Mouse (Mus musculus) kidney, adult 2 months (tissue): ENCODE measurements around the gene Rep15. TPM values are rescaled to one million over a fixed set of nuclear protein-coding genes. Genes with fewer than 3 reads are reported as not detected.

Source experiments
- DNase-seq: peaks from one replicate; pipeline ENCODE4 v3.0.0; 2021
- H3K27ac ChIP-seq: fragments of 200-500 bp; 2 replicates; pipeline ENCODE4 v1.5.1; 2012; ENCODE audit warnings: low read depth, low read length, control low read depth, inconsistent platforms; ENCODE audit not compliant: insufficient read depth
- H3K27me3 ChIP-seq: fragments of 200-500 bp; replicated peaks from 2 replicates; pipeline ENCODE4 v1.6.1; 2012; ENCODE audit warnings: mild to moderate bottlenecking, moderate library complexity, low read length, inconsistent platforms; ENCODE audit not compliant: control insufficient read depth, insufficient read depth
- H3K36me3 ChIP-seq: fragments of 200-500 bp; 2 replicates; pipeline ENCODE4 v1.6.1; 2012; ENCODE audit warnings: mild to moderate bottlenecking, moderate library complexity, low read length, inconsistent platforms; ENCODE audit not compliant: control insufficient read depth, insufficient read depth
- H3K4me1 ChIP-seq: fragments of 200-500 bp; 2 replicates; pipeline ENCODE4 v1.6.1; 2011; ENCODE audit warnings: low read length; ENCODE audit not compliant: control insufficient read depth, insufficient read depth
- H3K4me3 ChIP-seq: fragments of 200-500 bp; 2 replicates; pipeline ENCODE4 v1.5.1; 2011; ENCODE audit warnings: mild to moderate bottlenecking, low read depth, low read length, control low read depth; ENCODE audit not compliant: insufficient read depth
- CTCF ChIP-seq: fragments of 200-500 bp; conservative IDR thresholded peaks from 2 replicates; pipeline ENCODE4 v1.5.1; 2011; ENCODE audit warnings: low read depth, mild to moderate bottlenecking, control low read depth, low read length, moderate library complexity, mixed read lengths; ENCODE audit not compliant: insufficient read depth, insufficient read length
- POLR2A ChIP-seq: fragments of 200-500 bp; IDR thresholded peaks from one replicate; pipeline ENCODE4 v1.6.1; 2011; ENCODE audit warnings: low read depth, low read length, control low read depth
- WGBS: fragments of 180-500 bp; shearing (Covaris S2); methylation state at CpG from one replicate; pipeline ENCODE4 v1.1.7; 2018; 5-methylcytosine and 5-hydroxymethylcytosine counted together
- polyA plus RNA-seq: library from polyadenylated mRNA; depleted of rRNA; stranded (reverse); fragments of >200 nt; gene quantifications from 2 replicates; pipeline ENCODE4 v1.2.3, GENCODE M21; 2012

The Rep15 gene
- polyA plus RNA-seq, 1 experiment, result 0.42 TPM

DNA sequence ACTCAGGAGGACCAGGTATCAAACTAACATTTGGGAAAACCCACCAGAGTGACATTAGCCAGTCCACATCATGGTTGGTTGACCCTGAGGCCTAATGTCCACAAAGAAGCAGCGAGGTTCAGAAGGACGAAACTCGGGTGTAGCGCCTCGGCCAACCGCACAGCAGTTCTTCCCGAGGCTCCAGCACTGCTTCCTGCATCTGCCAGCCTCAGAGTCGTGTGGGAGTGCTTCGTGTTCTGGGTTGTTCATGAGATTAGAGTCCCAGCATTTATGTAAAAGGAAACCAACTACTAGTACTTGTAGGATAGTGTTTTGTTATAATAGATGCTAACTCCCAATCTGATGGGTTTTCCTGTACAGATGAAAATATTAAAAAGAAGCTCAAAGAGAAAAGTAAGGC lies 33.1 kb upstream of the Rep15 start:
- Histone ChIP-seq H3K4me3 (no peak overlapping the region), H3K36me3 (peaks cover 9% of the 10 kb centered on the region), H3K4me1 (no peaks in the 10 kb centered on the region), H3K27ac (no peak overlapping the region), H3K27me3 (no peaks in the 10 kb centered on the region)
- 59% methylated on average over 9 of the region's 9 CpGs for WGBS
- no peak for DNase-seq
- no peak for TF ChIP-seq CTCF
- no peak for TF ChIP-seq POLR2A

DNA sequence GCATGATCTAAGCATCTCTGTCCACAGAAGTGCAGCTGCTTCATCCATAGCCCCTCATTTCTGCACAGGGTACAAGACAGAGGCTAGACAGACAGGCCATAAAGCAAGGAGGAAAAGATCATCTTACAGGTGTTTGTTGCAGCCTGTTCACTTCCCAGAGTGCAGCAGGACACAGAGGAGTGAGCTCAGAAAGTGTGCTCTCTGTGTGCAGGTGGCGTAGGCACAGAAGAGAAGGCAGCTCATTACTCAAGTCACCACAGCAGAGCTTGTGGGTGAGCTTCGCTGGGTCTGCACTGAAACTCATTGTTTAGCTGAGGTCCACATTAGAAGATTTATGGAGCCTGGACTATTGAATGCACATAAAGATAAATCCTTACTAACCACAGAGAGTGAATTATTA lies 32.6 kb upstream of the Rep15 start:
- Histone ChIP-seq H3K36me3 (peaks cover 9% of the 10 kb centered on the region), H3K4me3 (no peak overlapping the region), H3K4me1 (no peaks in the 10 kb centered on the region), H3K27me3 (no peaks in the 10 kb centered on the region), H3K27ac (no peak overlapping the region)
- 78% methylated on average over 2 of the region's 2 CpGs for WGBS
- DNase-seq, result no peak
- no peak for TF ChIP-seq CTCF
- no peak for TF ChIP-seq POLR2A

DNA sequence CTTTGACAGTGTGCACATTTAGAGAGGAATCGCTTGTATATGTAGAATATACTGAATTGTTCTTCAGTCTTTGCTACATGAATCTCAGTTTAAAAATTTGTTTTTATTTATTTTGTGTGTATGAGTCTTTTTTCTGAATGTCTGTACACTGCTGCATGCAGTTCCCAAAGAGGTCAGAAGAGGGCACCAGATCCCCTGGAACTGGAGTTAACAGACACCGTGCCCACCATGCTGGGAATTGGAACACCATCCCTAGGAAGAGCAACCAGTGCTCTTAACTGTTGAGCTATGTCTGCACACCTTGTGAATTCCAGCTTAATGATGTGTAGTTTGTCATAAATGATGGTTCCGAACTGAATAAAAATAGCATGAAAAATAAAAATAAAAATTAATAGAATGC lies 24.2 kb upstream of the Rep15 start:
- no peaks in the 10 kb centered on the region for H3K4me1 ChIP-seq
- 67% methylated on average over 3 of the region's 3 CpGs for WGBS
- no peaks in the 10 kb centered on the region for H3K27me3 ChIP-seq
- TF ChIP-seq CTCF, result peak; percentile 68
- TF ChIP-seq POLR2A, result no peak
- H3K4me3 ChIP-seq, result no peak overlapping the region
- H3K27ac ChIP-seq, result no peak overlapping the region
- peaks cover 6% of the 10 kb centered on the region for H3K36me3 ChIP-seq
- peak; percentile 37 for DNase-seq

DNA sequence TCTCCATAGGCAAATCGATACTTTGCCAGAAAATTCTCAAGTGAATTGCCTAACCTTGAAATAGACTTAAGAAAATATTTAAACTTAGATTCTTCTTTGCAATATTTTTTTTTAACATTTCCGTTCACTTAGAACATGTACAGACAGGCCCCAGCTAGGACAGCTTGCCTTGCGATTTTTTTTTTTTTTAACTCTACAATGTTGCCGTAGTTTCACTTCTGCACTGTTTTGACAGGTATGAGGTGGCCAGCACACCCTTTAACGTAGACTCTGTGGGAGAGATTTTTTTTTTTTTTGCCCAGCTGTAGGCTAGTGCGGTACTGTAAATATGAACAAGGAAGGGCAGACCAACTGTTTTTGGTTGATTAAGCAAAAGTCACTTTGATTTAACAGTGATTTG lies 22.0 kb upstream of the Rep15 start:
- no peak for TF ChIP-seq CTCF
- no peak for TF ChIP-seq POLR2A
- Histone ChIP-seq H3K27ac (no peak overlapping the region), H3K4me1 (no peaks in the 10 kb centered on the region), H3K4me3 (no peak overlapping the region), H3K36me3 (peaks cover 8% of the 10 kb centered on the region), H3K27me3 (no peaks in the 10 kb centered on the region)
- DNase-seq, result no peak
- 84% methylated on average over 6 of the region's 6 CpGs for whole genome bisulfite sequencing

DNA sequence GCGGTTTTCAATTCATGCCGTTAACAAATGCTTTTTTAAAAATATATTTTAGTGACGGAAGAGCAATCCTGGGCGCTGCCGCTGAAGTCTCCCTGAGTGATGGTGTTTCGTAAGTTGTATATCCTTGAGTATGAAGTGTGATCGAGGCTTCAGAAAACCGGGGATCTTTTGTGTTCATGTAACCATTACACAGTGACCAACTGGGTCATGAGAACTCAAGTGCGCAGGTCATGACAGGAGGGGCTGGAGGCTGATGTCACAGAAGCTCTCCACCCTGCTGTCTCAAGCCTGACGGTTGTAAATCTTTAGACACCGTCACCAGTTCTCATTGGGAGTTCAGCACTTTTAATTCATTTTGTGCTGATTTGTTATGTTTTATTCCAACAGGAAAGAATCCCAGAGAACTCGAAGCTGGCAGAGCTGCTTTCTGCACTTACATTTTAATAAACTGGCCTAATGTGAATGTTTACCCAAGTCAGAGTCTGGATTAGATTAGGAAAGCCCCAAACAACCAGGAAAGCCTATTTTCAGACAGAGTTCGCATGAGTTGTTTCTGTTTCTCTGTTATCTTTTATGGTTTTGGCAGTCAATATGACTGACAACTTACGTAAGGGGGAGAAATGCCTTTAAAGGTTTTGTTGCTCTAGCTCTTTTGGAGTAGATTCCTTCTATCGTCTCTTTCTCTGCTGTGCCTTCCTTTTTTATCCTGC lies 21.4 kb upstream of the Rep15 start:
- no peak overlapping the region for H3K27ac ChIP-seq
- H3K4me3 ChIP-seq, result no peak overlapping the region
- no peak for DNase-seq
- H3K27me3 ChIP-seq, result no peaks in the 10 kb centered on the region
- 72% methylated on average over 15 of the region's 15 CpGs for WGBS
- TF ChIP-seq CTCF (no peak), POLR2A (no peak)
- H3K4me1 ChIP-seq, result no peaks in the 10 kb centered on the region
- peaks cover 8% of the 10 kb centered on the region for H3K36me3 ChIP-seq

DNA sequence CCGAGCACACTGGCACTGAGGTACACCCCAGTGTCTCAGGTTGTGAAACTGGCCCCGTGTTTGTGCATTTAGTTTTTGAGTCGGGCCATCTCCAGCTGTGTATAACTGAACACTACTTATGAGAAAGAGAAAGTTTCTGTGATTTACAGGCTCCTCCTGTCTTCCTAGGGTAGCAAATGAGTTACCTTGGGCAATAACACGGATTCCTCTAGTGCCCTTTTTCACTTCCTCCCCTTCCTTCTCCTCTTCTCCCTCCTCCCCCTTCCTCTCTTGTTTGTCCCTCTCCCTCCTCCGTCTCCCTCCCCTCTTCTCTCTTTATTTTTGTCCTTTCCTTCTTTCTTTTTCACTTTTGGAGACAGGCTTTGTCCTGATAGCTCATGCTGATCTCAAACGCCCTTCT lies 20.8 kb upstream of the Rep15 start:
- no peak for TF ChIP-seq CTCF
- Histone ChIP-seq H3K4me3 (no peak overlapping the region), H3K27me3 (no peaks in the 10 kb centered on the region), H3K36me3 (peaks cover 9% of the 10 kb centered on the region), H3K27ac (no peak overlapping the region), H3K4me1 (no peaks in the 10 kb centered on the region)
- no peak for DNase-seq
- WGBS, result 62% methylated on average over 6 of the region's 6 CpGs

DNA sequence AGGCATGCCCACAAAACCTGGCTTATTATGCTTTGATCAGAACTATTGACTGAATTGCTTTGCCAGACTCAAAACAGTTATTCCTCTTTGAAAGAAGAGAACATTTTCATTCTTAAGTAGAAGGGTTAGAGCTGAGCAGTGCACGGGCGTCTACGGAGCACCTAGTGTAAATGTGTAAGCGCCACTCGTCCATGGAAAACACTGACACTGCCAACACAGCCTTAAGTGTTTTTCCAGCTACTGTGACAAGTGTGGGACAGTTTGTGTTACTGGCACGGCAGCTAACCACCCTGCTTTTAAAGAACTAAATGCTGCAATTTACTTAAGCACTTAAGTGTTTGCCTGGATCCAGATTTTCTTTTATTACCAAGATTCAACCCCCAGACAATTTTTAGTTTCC lies 20.4 kb upstream of the Rep15 start:
- TF ChIP-seq CTCF (no peak), POLR2A (no peak)
- Histone ChIP-seq H3K27ac (no peak overlapping the region), H3K4me1 (no peaks in the 10 kb centered on the region), H3K36me3 (peaks cover 9% of the 10 kb centered on the region), H3K27me3 (no peaks in the 10 kb centered on the region), H3K4me3 (no peak overlapping the region)
- WGBS, result 73% methylated on average over 6 of the region's 6 CpGs
- no peak for DNase-seq
